Mouse (Mus musculus) ES-E14 (cell line): ENCODE measurements around the gene Mavs.

Experiments used
- MAFK ChIP-seq: IDR thresholded peaks from 2 replicates; pipeline ENCODE4 v1.6.1; 2014; ENCODE audit warnings: mild to moderate bottlenecking, low read depth, low read length, inconsistent platforms; ENCODE audit not compliant: insufficient read depth
- ZC3H11A ChIP-seq: IDR thresholded peaks from 2 replicates; pipeline ENCODE4 v1.6.1; 2012; ENCODE audit warnings: low read depth, mild to moderate bottlenecking, inconsistent platforms, low read length, borderline replicate concordance

DNA sequence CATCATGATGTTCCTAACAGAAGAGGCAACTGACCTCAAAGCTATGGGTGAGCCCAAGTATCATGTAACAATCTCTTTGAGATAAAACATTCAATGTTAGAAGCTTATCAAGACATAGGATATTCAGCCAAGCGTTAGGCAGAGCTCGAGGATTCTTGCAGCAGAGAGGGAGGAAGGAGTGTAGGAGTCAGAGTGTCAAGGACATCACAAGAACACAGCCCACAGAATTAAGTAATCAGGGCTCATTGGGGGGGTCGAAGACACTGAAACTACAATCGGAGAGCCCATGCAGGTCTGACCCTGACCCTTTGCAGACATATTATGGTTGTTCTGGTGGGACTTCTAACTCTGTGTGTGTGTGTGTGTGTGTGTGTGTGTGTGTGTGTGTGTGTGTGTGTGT lies 13.8 kb upstream of the Mavs start:
- TF ChIP-seq ZC3H11A = no peak
- no peak for TF ChIP-seq MAFK
